Mouse (Mus musculus) pancreas, adult 10 weeks (tissue): ENCODE measurements around the gene 2310061N02Rik. TPM values are rescaled to one million over a fixed set of nuclear protein-coding genes. Genes with fewer than 3 reads are reported as not detected.

Source experiments
- polyA plus RNA-seq: library from polyadenylated mRNA; stranded (reverse); fragments of 350-450 nt; fragmentation: Illumina TruSeq; extraction: RNeasy Lipid Tissue Mini Kit (QIAGEN cat#74804); gene quantifications from one replicate; pipeline ENCODE4 v1.2.3, GENCODE M21; 2015; ENCODE audit warnings: low read depth, low replicate concordance; ENCODE audit not compliant: insufficient read depth

The 2310061N02Rik gene
- polyA plus RNA-seq: not detected

DNA sequence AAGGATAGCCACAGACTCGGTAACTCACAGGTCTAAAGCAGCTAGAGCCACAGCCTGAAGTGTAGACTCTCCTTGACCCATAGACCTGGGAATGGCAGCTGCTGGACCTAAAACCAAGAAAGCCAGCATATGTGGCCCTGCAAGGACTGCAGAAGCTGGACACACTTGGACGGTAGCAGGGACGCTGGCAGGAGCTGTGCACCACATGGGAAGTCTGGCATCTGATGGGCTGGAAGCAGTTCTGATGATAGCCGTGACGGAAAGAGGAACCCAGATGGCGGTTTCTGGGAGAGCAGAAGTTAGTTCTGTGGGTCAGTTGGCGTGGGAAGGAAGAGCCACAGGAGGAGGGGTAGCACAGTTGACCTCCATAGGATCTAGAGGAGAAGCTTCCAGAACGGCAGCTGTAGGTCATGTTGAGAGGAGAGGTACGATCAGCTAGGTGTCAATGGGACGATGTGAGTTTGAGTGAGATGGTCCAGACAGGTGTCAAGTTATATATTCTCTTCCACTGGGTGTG lies at the start of gene 2310061N02Rik:
2310061N02Rik (minus strand) TSS at position 467 of the 517 bp plus-strand sequence.

DNA sequence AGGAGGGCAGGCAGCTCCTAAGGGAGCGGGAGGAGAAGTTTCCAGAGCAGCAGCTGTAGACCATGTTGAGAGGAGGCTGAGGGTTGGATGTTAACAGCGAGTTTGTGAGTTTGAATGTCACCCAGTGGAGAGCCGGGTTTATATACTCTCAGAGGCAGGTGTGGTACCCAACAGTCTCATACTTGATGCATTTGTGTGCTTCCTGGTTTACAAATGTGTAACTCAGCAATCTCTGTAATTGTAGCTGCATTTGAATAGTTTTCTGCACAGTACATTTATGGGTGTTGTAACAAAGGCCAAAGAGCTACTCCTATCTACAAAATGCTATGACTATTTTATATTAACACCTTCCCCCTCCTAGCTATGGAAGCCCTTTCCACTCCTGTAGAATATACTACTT lies 43.8 kb upstream of the 2310061N02Rik start, which contains the start of gene Krtap13:
Krtap13 (minus strand) TSS at position 101 of the 400 bp plus-strand sequence.

DNA sequence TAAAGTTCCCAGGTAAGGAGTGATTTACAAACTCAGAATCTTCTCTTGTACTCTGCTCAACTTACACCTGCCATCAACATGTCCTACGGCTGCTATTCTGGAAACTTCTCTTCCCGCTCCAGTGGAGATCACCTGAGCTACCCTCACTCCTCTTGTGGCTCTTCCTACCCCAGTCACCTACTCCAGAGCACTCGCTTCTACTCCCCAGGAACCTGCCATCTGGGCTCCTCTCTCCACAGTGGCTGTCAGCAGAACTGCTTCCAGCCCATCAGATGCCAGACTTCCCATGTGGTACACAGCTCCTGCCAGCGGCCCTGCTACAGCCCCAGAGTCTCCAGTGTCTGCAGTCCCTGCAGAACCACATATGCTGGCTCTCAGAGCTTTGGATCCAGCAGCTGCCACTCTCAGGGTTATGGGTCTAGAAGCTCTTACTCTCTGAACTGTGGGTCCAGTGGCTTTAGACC lies 21.1 kb upstream of the 2310061N02Rik start, which contains the start of gene Krtap13-1:
Krtap13-1 (plus strand) TSS at position 51 of the 464 bp plus-strand sequence.

DNA sequence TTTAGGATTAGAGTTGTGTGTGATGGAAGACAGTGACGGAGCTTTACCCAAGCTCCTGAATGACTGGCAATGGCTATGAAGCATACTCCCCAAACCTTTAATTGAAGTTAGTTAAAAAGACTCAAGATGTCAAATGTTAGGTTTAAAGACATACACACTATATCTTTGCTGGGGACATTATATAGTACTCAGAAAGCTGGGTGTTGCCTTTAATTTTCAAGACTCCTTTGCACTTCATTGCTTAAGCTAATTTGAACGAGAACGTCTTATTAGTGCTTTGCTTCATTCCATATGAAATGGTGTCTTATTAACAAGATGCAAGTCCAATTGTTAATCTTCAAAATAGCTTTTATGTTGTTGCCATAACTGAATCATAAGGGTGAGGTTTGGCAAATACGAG lies 36.2 kb downstream of the 2310061N02Rik start, which contains the start of gene Krtap27-1:
Krtap27-1 (minus strand) TSS at position 101 of the 400 bp plus-strand sequence.

Other genes with a start within 250 kb of the 2310061N02Rik start
- not detected for gene Cldn17, start 201.0 kb downstream of the 2310061N02Rik start, polyA plus RNA-seq
- 2.2 TPM for gene Cldn8, start 144.8 kb downstream of the 2310061N02Rik start, polyA plus RNA-seq
- not detected for gene Krtap24-1, start 95.7 kb downstream of the 2310061N02Rik start, polyA plus RNA-seq
- gene 2310079G19Rik, start 80.3 kb downstream of the 2310061N02Rik start, polyA plus RNA-seq: not detected
- not detected for gene Krtap26-1, start 60.2 kb downstream of the 2310061N02Rik start, polyA plus RNA-seq
- not detected for gene Krtap27-1, start 36.3 kb downstream of the 2310061N02Rik start, polyA plus RNA-seq
- not detected for gene Krtap13-1, start 20.9 kb upstream of the 2310061N02Rik start, polyA plus RNA-seq
- not detected for gene Krtap13, start 43.7 kb upstream of the 2310061N02Rik start, polyA plus RNA-seq
- gene 2310034C09Rik, start 50.9 kb upstream of the 2310061N02Rik start, polyA plus RNA-seq: not detected
- gene 2310057N15Rik, start 66.2 kb upstream of the 2310061N02Rik start, polyA plus RNA-seq: not detected
- not detected for gene Gm5965, start 69.9 kb upstream of the 2310061N02Rik start, polyA plus RNA-seq
- not detected for gene Gm20741, start 104.3 kb upstream of the 2310061N02Rik start, polyA plus RNA-seq
- not detected for gene Krtap15, start 112.3 kb upstream of the 2310061N02Rik start, polyA plus RNA-seq
- not detected for gene Krtap14, start 118.2 kb upstream of the 2310061N02Rik start, polyA plus RNA-seq
- gene Krtap19-1, start 161.4 kb upstream of the 2310061N02Rik start, polyA plus RNA-seq: not detected
- not detected for gene Krtap19-2, start 166.3 kb upstream of the 2310061N02Rik start, polyA plus RNA-seq
- not detected for gene Krtap19-3, start 170.1 kb upstream of the 2310061N02Rik start, polyA plus RNA-seq
- gene Krtap19-4, start 177.1 kb upstream of the 2310061N02Rik start, polyA plus RNA-seq: not detected
- gene Krtap19-5, start 188.5 kb upstream of the 2310061N02Rik start, polyA plus RNA-seq: not detected
- gene Krtap19-9b, start 224.3 kb upstream of the 2310061N02Rik start, polyA plus RNA-seq: not detected